ENCODE assay signal across 8 mouse cellular contexts in the genomic region with DNA sequence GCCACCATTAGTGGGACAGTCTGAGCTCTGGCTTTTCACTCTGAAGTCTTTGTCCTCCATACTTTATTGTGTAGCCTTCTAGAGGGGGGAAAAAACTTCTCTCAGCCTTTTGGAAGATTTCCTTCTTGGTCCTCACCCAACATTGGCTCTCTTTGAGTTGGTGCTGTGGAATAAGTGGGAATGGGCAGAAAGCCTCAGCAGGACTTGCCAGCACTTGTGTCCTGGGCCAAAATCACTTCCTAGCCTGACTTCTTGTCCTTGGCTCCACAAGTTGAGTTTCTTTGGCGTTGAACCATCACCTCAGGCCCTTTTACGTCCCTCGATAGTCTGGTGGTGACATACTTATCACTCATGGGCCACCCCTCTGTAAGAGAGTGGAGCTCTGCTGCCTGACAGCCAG. TPM values are rescaled to one million over a fixed set of nuclear protein-coding genes. Genes with fewer than 3 reads are reported as not detected.
A peak's percentile ranks its signal among the peaks of the same experiment; 100 is the strongest.
DNase-seq lines count a peak whose midpoint lies in the region; ATAC-seq and TF ChIP-seq lines count a peak whose summit lies in the region.
"Had no signal": no experiment of that assay in that cellular context is flagged by ENCODE, and none has a peak within 500 bp of the region (broad histone marks: within the 10 kb centered on the region; RNA-seq: fewer than 3 reads in every experiment).

No protein-coding gene starts in this region.

- no peak for TF ChIP-seq POLR2A in olfactory bulb, adult 2 months (IDR thresholded peaks at IDR 0.05; ENCODE audit: insufficient read depth, low read depth, low read length)
- TF ChIP-seq POLR2A in kidney, adult 2 months (IDR thresholded peaks at IDR 0.05; ENCODE audit: low read depth, low read length): no peak

- no peak overlapping the region for H3K4me3 ChIP-seq in midbrain, embryonic 10.5 days
- H3K4me3 ChIP-seq in midbrain, embryonic 13.5 days (replicated peaks): no peak overlapping the region
- no peak overlapping the region for H3K4me3 ChIP-seq in heart, embryonic 12.5 days
- no peak overlapping the region for H3K4me3 ChIP-seq in limb, embryonic 12.5 days (replicated peaks)
- H3K4me3 ChIP-seq in olfactory bulb, adult 2 months (ENCODE audit: insufficient read depth, low read depth, low read length): no peak overlapping the region
- H3K4me3 ChIP-seq in kidney, adult 2 months (ENCODE audit: insufficient read depth, low read depth, low read length): no peak overlapping the region

- H3K27me3 ChIP-seq in midbrain, embryonic 10.5 days (ENCODE audit: low read depth, poor library complexity, severe bottlenecking): 0 out of 2 replicates have a peak, but pooled peaks cover 4% of the 10 kb centered on the region
- H3K27me3 ChIP-seq in midbrain, embryonic 13.5 days: 0 out of 2 replicates have a peak, but pooled peaks cover 3% of the 10 kb centered on the region
- H3K27me3 ChIP-seq in heart, embryonic 12.5 days (replicated peaks): no peaks in the 10 kb centered on the region
- 0 out of 2 replicates have a peak, but pooled peaks cover 4% of the 10 kb centered on the region for H3K27me3 ChIP-seq in limb, embryonic 12.5 days
- no peaks in the 10 kb centered on the region for H3K27me3 ChIP-seq in kidney, adult 2 months (replicated peaks; ENCODE audit: control insufficient read depth, insufficient read depth, low read length)

- no peak overlapping the region for H3K9ac ChIP-seq in midbrain, embryonic 13.5 days (replicated peaks)
- H3K9ac ChIP-seq in heart, embryonic 12.5 days: no peak overlapping the region
- 0 out of 2 replicates have a peak overlapping the region, but pooled peaks have one; percentile 35 for H3K9ac ChIP-seq in limb, embryonic 12.5 days (replicated peaks)

- no peaks in the 10 kb centered on the region for H3K9me3 ChIP-seq in midbrain, embryonic 10.5 days (replicated peaks)
- no peaks in the 10 kb centered on the region for H3K9me3 ChIP-seq in midbrain, embryonic 13.5 days
- H3K9me3 ChIP-seq in heart, embryonic 12.5 days (replicated peaks): no peaks in the 10 kb centered on the region
- H3K9me3 ChIP-seq in limb, embryonic 12.5 days: no peaks in the 10 kb centered on the region

- H3K4me2 ChIP-seq in midbrain, embryonic 13.5 days (replicated peaks): no peak overlapping the region
- H3K4me2 ChIP-seq in heart, embryonic 12.5 days: peak overlapping the region; percentile 74
- H3K4me2 ChIP-seq in limb, embryonic 12.5 days: peak overlapping the region; percentile 54

- H3K4me1 ChIP-seq in midbrain, embryonic 10.5 days: peaks cover 15% of the 10 kb centered on the region
- peaks cover 11% of the 10 kb centered on the region for H3K4me1 ChIP-seq in midbrain, embryonic 13.5 days (replicated peaks)
- H3K4me1 ChIP-seq in heart, embryonic 12.5 days (replicated peaks): peaks cover 15% of the 10 kb centered on the region; the same call in 1 of the 2 replicates
- peaks cover 15% of the 10 kb centered on the region for H3K4me1 ChIP-seq in limb, embryonic 12.5 days (replicated peaks)
- H3K4me1 ChIP-seq in olfactory bulb, adult 2 months (ENCODE audit: control insufficient read depth, insufficient read depth, low read length): peaks cover 8% of the 10 kb centered on the region
- H3K4me1 ChIP-seq in kidney, adult 2 months (ENCODE audit: control insufficient read depth, insufficient read depth, low read length): no peaks in the 10 kb centered on the region

- DNase-seq in midbrain, embryonic 10.5 days (ENCODE audit: low spot score): no peak
- DNase-seq in frontal cortex, postnatal 36 days (ENCODE audit: low spot score in 2 of 2): no peak
- DNase-seq in kidney, adult 2 months: no peak

- H3K36me3 ChIP-seq in midbrain, embryonic 10.5 days: no peaks in the 10 kb centered on the region
- H3K36me3 ChIP-seq in midbrain, embryonic 13.5 days: no peaks in the 10 kb centered on the region
- no peaks in the 10 kb centered on the region for H3K36me3 ChIP-seq in heart, embryonic 12.5 days
- H3K36me3 ChIP-seq in limb, embryonic 12.5 days: no peaks in the 10 kb centered on the region
- H3K36me3 ChIP-seq in kidney, adult 2 months (ENCODE audit: control insufficient read depth, insufficient read depth, low read length): no peaks in the 10 kb centered on the region

- no peak for ATAC-seq in midbrain, embryonic 13.5 days
- no peak for ATAC-seq in heart, embryonic 12.5 days (ENCODE audit: insufficient number of reproducible peaks, low FRiP score)
- ATAC-seq in limb, embryonic 12.5 days (ENCODE audit: insufficient number of reproducible peaks, insufficient read depth, low FRiP score, low TSS enrichment, low read depth): no peak

- 89% methylated on average over 3 of the region's 3 CpGs for WGBS in midbrain, embryonic 10.5 days
- 97% methylated on average over 3 of the region's 3 CpGs for WGBS in midbrain, embryonic 13.5 days
- WGBS in heart, embryonic 12.5 days: 69% methylated on average over 3 of the region's 3 CpGs
- WGBS in limb, embryonic 12.5 days: 87% methylated on average over 3 of the region's 3 CpGs
- WGBS in olfactory bulb, adult 2 months: 59% methylated on average over 3 of the region's 3 CpGs
- 90% methylated on average over 3 of the region's 3 CpGs for WGBS in kidney, adult 2 months

- H3K27ac ChIP-seq in midbrain, embryonic 10.5 days (replicated peaks): peak overlapping the region; percentile 81; the same call in 1 of the 2 replicates
- no peak overlapping the region for H3K27ac ChIP-seq in midbrain, embryonic 13.5 days
- H3K27ac ChIP-seq in heart, embryonic 12.5 days (ENCODE audit: poor library complexity, severe bottlenecking): no peak overlapping the region
- peak overlapping the region; percentile 70 for H3K27ac ChIP-seq in limb, embryonic 12.5 days
- peak overlapping the region; percentile 36; the same call in 1 of the 2 replicates for H3K27ac ChIP-seq in olfactory bulb, adult 2 months (ENCODE audit: insufficient read depth, low read depth, low read length)
- no peak overlapping the region for H3K27ac ChIP-seq in kidney, adult 2 months (ENCODE audit: insufficient read depth, low read depth, low read length)

- no peak for TF ChIP-seq CTCF in olfactory bulb, adult 2 months (IDR thresholded peaks at IDR 0.05; ENCODE audit: insufficient read depth, low read depth, low read length)
- no peak for TF ChIP-seq CTCF in kidney, adult 2 months (conservative IDR thresholded peaks at IDR 0.05; ENCODE audit: insufficient read depth, insufficient read length, low read depth, low read length)

RNA-seq across cellular contexts. Expression of a gene that starts 22.6 kb away (rescaled TPM):
- 3.3 and 4.0 TPM in 2 replicates for polyA plus RNA-seq in midbrain, embryonic 10.5 days (2016; fragmentation: Nextera tagmentation; extraction: Ambion mirVana)
- polyA plus RNA-seq in midbrain, embryonic 13.5 days (2015; fragmentation: Nextera tagmentation; extraction: Ambion mirVana): 2.4 and 3.5 TPM in 2 replicates
- polyA plus RNA-seq in heart, embryonic 12.5 days (2016; fragmentation: Nextera tagmentation; extraction: Ambion mirVana): 1.7 and 2.3 TPM in 2 replicates
- 2.1 and 2.5 TPM in 2 replicates for polyA plus RNA-seq in limb, embryonic 12.5 days (2016; fragmentation: Nextera tagmentation; extraction: Ambion mirVana)
- polyA plus RNA-seq in olfactory bulb, adult 2 months (2012; ENCODE audit: insufficient read depth, insufficient read length, low replicate concordance, missing spikeins): not detected in 2 replicates
- 1.7 and 1.8 TPM in 2 replicates for polyA plus RNA-seq in kidney, adult 2 months (2012; rRNA removed)

RNA-seq across cellular contexts. Expression of a gene that starts 22.9 kb away (rescaled TPM):
- 515 and 591 TPM in 2 replicates for polyA plus RNA-seq in midbrain, embryonic 10.5 days (2016; fragmentation: Nextera tagmentation; extraction: Ambion mirVana)
- 345 and 354 TPM in 2 replicates for polyA plus RNA-seq in midbrain, embryonic 13.5 days (2015; fragmentation: Nextera tagmentation; extraction: Ambion mirVana)
- polyA plus RNA-seq in heart, embryonic 12.5 days (2016; fragmentation: Nextera tagmentation; extraction: Ambion mirVana): 574 and 590 TPM in 2 replicates
- 588 and 626 TPM in 2 replicates for polyA plus RNA-seq in limb, embryonic 12.5 days (2016; fragmentation: Nextera tagmentation; extraction: Ambion mirVana)
- polyA plus RNA-seq in olfactory bulb, adult 2 months (2012; ENCODE audit: insufficient read depth, insufficient read length, low replicate concordance, missing spikeins): 189 TPM in 1 of 2 replicates, not detected in the other
- polyA plus RNA-seq in kidney, adult 2 months (2012; rRNA removed): 47.4 and 64.6 TPM in 2 replicates

RNA-seq across cellular contexts. Expression of a gene that starts 35.6 kb away (rescaled TPM):
- polyA plus RNA-seq in midbrain, embryonic 10.5 days (2016; fragmentation: Nextera tagmentation; extraction: Ambion mirVana): not detected in 2 replicates
- polyA plus RNA-seq in midbrain, embryonic 13.5 days (2015; fragmentation: Nextera tagmentation; extraction: Ambion mirVana): not detected in 2 replicates
- polyA plus RNA-seq in heart, embryonic 12.5 days (2016; fragmentation: Nextera tagmentation; extraction: Ambion mirVana): not detected in 2 replicates
- polyA plus RNA-seq in limb, embryonic 12.5 days (2016; fragmentation: Nextera tagmentation; extraction: Ambion mirVana): not detected in 2 replicates
- not detected in 2 replicates for polyA plus RNA-seq in olfactory bulb, adult 2 months (2012; ENCODE audit: insufficient read depth, insufficient read length, low replicate concordance, missing spikeins)
- not detected in 2 replicates for polyA plus RNA-seq in kidney, adult 2 months (2012; rRNA removed)
- polyA plus RNA-seq: testis, adult 2 months had no signal

RNA-seq across cellular contexts. Expression of a gene that starts 50.6 kb away (rescaled TPM):
- 0.67 and 0.72 TPM in 2 replicates for polyA plus RNA-seq in midbrain, embryonic 10.5 days (2016; fragmentation: Nextera tagmentation; extraction: Ambion mirVana)
- polyA plus RNA-seq in midbrain, embryonic 13.5 days (2015; fragmentation: Nextera tagmentation; extraction: Ambion mirVana): 5.9 and 6.5 TPM in 2 replicates
- 2.0 and 2.7 TPM in 2 replicates for polyA plus RNA-seq in heart, embryonic 12.5 days (2016; fragmentation: Nextera tagmentation; extraction: Ambion mirVana)
- 0.94 and 1.0 TPM in 2 replicates for polyA plus RNA-seq in limb, embryonic 12.5 days (2016; fragmentation: Nextera tagmentation; extraction: Ambion mirVana)
- not detected in 2 replicates for polyA plus RNA-seq in olfactory bulb, adult 2 months (2012; ENCODE audit: insufficient read depth, insufficient read length, low replicate concordance, missing spikeins)
- polyA plus RNA-seq in kidney, adult 2 months (2012; rRNA removed): 5.9 and 6.9 TPM in 2 replicates

Comparison
In these comparisons a context has a peak if more than half of its experiments do, and no peak if none do; other contexts are left out.
1. H3K27ac ChIP-seq: peak in midbrain, embryonic 10.5 days (single experiment), limb, embryonic 12.5 days (single experiment) and olfactory bulb, adult 2 months (single experiment); none in midbrain, embryonic 13.5 days (single experiment), heart, embryonic 12.5 days (single experiment) and kidney, adult 2 months (single experiment).